Mouse (Mus musculus): Measurements from ENCODE around the gene Hist1h2ad. TPM values are rescaled to one million over a fixed set of nuclear protein-coding genes. Genes with fewer than 3 reads are reported as not detected.
"Not testable (repeated sequence)": the region's sequence is repeated elsewhere in the genome, so short reads cannot be mapped to it uniquely, and the experiment has no call there.

The Hist1h2ad gene
- polyA plus RNA-seq, 2 experiments, result 4.7 to 10.4 TPM

DNA sequence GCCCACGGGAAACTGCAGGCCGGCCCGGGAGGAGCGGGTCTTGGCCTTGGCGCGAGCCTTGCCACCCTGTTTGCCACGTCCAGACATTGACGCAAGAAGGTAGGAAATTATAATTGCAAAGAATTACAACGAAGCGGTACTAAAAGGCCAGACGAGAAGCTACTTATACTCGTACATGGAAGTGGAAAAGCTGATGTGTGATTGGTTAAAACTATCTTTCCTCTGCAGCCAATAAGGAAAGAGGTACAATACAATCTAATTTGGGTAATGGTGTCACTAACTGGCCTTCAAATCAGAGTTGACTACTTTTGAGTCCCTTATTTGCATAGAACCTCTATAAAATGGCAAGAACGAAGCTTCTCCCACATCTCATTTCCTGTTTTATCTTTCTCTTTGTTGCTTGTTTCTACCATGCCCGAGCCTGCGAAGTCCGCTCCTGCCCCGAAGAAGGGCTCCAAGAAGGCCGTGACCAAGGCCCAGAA lies 3.1 kb upstream of the Hist1h2ad start, which contains the start of the genes Hist1h2ae and Hist1h2bg:
TSS of gene Hist1h2ae (minus strand) at position 199 of the 482 bp plus-strand sequence.
TSS of gene Hist1h2bg (plus strand) at position 375 of the 482 bp plus-strand sequence.
- no peaks in the 10 kb centered on the region for H3K27me3 ChIP-seq (ENCODE audit: control insufficient read depth, insufficient read depth, low read length)
- no peak for TF ChIP-seq CTCF (IDR thresholded peaks at IDR 0.05; ENCODE audit: low read depth)
- TF ChIP-seq EP300 (IDR thresholded peaks at IDR 0.05; ENCODE audit: low read depth), result peak; percentile 50; the same call in 1 of the 2 replicates
- no peaks in the 10 kb centered on the region for H3K9me3 ChIP-seq (ENCODE audit: control insufficient read depth, low read length)
- WGBS (ENCODE audit: insufficient replicate concordance), result under 1% methylated on average over 18 of the region's 18 CpGs
- H3K27ac ChIP-seq, result peak within 1 kb of the TSS; percentile 98
- H3K9ac ChIP-seq (replicated peaks), result peak within 1 kb of the TSS; percentile 99
- peak within 1 kb of the TSS; percentile 79 for H3K4me2 ChIP-seq (ENCODE audit: low read depth)
- ATAC-seq (ENCODE audit: insufficient read depth), result peak; percentile 76
- H3K4me1 ChIP-seq (replicated peaks; ENCODE audit: control insufficient read depth in 2 of 2, insufficient read depth in 2 of 2, low read length in 1 of 2), result peaks cover 9 to 16% of the 10 kb centered on the region in 2 experiments
- no peaks in the 10 kb centered on the region for H3K36me3 ChIP-seq (replicated peaks; ENCODE audit: control insufficient read depth, insufficient read depth, low read depth)
- peak within 1 kb of the TSS; percentile 65 to 81 for H3K4me3 ChIP-seq (ENCODE audit: insufficient read depth in 1 of 2, low read depth in 2 of 2, low read length in 2 of 2)
- DNase-seq (ENCODE audit: low read depth in 3 of 3, low spot score in 3 of 3), result peak; percentile 94 to 97 (median 94)

DNA sequence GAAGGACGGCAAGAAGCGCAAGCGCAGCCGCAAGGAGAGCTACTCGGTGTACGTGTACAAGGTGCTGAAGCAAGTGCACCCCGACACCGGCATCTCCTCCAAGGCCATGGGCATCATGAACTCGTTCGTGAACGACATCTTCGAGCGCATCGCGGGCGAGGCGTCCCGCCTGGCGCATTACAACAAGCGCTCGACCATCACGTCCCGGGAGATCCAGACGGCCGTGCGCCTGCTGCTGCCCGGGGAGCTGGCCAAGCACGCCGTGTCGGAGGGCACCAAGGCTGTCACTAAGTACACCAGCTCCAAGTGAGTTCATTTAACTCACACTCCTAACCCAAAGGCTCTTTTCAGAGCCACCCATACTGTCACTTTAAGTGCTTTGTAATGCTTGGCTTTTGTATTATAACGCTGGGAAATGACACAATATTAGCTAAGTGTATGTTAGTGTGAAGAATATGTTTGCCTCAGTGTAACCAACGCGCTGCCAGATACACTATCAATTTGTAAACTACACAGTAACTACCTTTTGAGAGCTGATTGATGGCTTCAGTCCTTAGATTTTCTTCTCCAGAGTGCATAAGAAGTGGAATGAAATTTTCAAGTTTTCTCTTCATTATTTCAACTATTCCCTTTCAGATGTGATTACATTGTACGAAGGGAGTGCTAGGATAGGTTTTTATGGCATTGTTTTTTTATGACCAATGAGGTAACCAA lies 2.5 kb upstream of the Hist1h2ad start:
- DNase-seq (ENCODE audit: low read depth in 3 of 3, low spot score in 3 of 3) (peak in 1 of 3 experiments; percentile 62), ATAC-seq (ENCODE audit: insufficient read depth) (peak; percentile 2)

GRCm38 (mm10) chr13:23572218-23573033 lies 1.8 kb upstream of the Hist1h2ad start:
- no peaks in the 10 kb centered on the region for H3K27me3 ChIP-seq (ENCODE audit: control insufficient read depth, insufficient read depth, low read length)
- H3K4me3 ChIP-seq (ENCODE audit: insufficient read depth in 1 of 2, low read depth in 2 of 2, low read length in 2 of 2), result peak overlapping the region; percentile 65 to 81; a peak in 3 of 4 replicates
- peak overlapping the region; percentile 98 for H3K27ac ChIP-seq
- ATAC-seq (ENCODE audit: insufficient read depth), result no peak
- no peak for TF ChIP-seq EP300 (IDR thresholded peaks at IDR 0.05; ENCODE audit: low read depth)
- TF ChIP-seq CTCF (IDR thresholded peaks at IDR 0.05; ENCODE audit: low read depth), result no peak
- H3K9me3 ChIP-seq (ENCODE audit: control insufficient read depth, low read length), result no peaks in the 10 kb centered on the region
- peak overlapping the region; percentile 99 for H3K9ac ChIP-seq (replicated peaks)
- no peaks in the 10 kb centered on the region for H3K36me3 ChIP-seq (replicated peaks; ENCODE audit: control insufficient read depth, insufficient read depth, low read depth)
- WGBS (ENCODE audit: insufficient replicate concordance), result 25% methylated on average over 2 of the region's 2 CpGs
- H3K4me1 ChIP-seq (replicated peaks; ENCODE audit: control insufficient read depth in 2 of 2, insufficient read depth in 2 of 2, low read length in 1 of 2), result peaks cover 16 to 20% of the 10 kb centered on the region in 2 experiments
- H3K4me2 ChIP-seq (ENCODE audit: low read depth), result peak overlapping the region; percentile 79
- peak in 1 of 3 experiments; percentile 66 for DNase-seq (ENCODE audit: low read depth in 3 of 3, low spot score in 3 of 3)

More for the DNA sequence above, 2.5 kb upstream of the Hist1h2ad start:
- 0% methylated on average over 9 of the region's 34 CpGs for WGBS (ENCODE audit: insufficient replicate concordance)
- peak; percentile 56 for TF ChIP-seq EP300 (IDR thresholded peaks at IDR 0.05; ENCODE audit: low read depth)
- H3K36me3 ChIP-seq (replicated peaks; ENCODE audit: control insufficient read depth, insufficient read depth, low read depth); H3K27me3 ChIP-seq (ENCODE audit: control insufficient read depth, insufficient read depth, low read length); H3K9me3 ChIP-seq (ENCODE audit: control insufficient read depth, low read length): not testable (repeated sequence)
- Histone ChIP-seq H3K4me1 (replicated peaks; ENCODE audit: control insufficient read depth in 2 of 2, insufficient read depth in 2 of 2, low read length in 1 of 2) (peaks cover 10 to 16% of the 10 kb centered on the region in 2 experiments), H3K27ac (peak overlapping the region; percentile 98), H3K4me2 (ENCODE audit: low read depth) (peak overlapping the region; percentile 79), H3K4me3 (ENCODE audit: insufficient read depth in 1 of 2, low read depth in 2 of 2, low read length in 2 of 2) (peak overlapping the region; percentile 65 to 81), H3K9ac (replicated peaks) (peak overlapping the region; percentile 99)

- H3K36me3 ChIP-seq (replicated peaks; ENCODE audit: control insufficient read depth, insufficient read depth, low read depth); DNase-seq (ENCODE audit: low read depth in 3 of 3, low spot score in 3 of 3); H3K9me3 ChIP-seq (ENCODE audit: control insufficient read depth, low read length); ATAC-seq (ENCODE audit: insufficient read depth); H3K27me3 ChIP-seq (ENCODE audit: control insufficient read depth, insufficient read depth, low read length): not testable (repeated sequence)
- Histone ChIP-seq H3K4me1 (replicated peaks; ENCODE audit: control insufficient read depth in 2 of 2, insufficient read depth in 2 of 2, low read length in 1 of 2) (peaks cover 16 to 19% of the 10 kb centered on the region in 2 experiments), H3K4me2 (ENCODE audit: low read depth) (peak overlapping the region; percentile 79), H3K4me3 (ENCODE audit: insufficient read depth in 1 of 2, low read depth in 2 of 2, low read length in 2 of 2) (peak overlapping the region; percentile 65 to 81), H3K27ac (peak overlapping the region; percentile 98), H3K9ac (replicated peaks) (peak overlapping the region; percentile 99)
- 4% methylated on average over 18 of the region's 20 CpGs for WGBS (ENCODE audit: insufficient replicate concordance)
These were observed 915 bp upstream of the Hist1h2ad start for GRCm38 (mm10) chr13:23573034-23573897.

- Histone ChIP-seq H3K9ac (replicated peaks) (peak overlapping the region; percentile 85), H3K4me1 (replicated peaks; ENCODE audit: control insufficient read depth in 2 of 2, insufficient read depth in 2 of 2, low read length in 1 of 2) (peaks cover 15 to 17% of the 10 kb centered on the region in 2 experiments), H3K27ac (peak overlapping the region; percentile 98), H3K4me2 (ENCODE audit: low read depth) (peak overlapping the region; percentile 96), H3K4me3 (ENCODE audit: insufficient read depth in 1 of 2, low read depth in 2 of 2, low read length in 2 of 2) (peak overlapping the region; percentile 43 to 69)
- not testable (repeated sequence) for H3K9me3 ChIP-seq (ENCODE audit: control insufficient read depth, low read length); DNase-seq (ENCODE audit: low read depth in 3 of 3, low spot score in 3 of 3); H3K36me3 ChIP-seq (replicated peaks; ENCODE audit: control insufficient read depth, insufficient read depth, low read depth); ATAC-seq (ENCODE audit: insufficient read depth); H3K27me3 ChIP-seq (ENCODE audit: control insufficient read depth, insufficient read depth, low read length)
- WGBS (ENCODE audit: insufficient replicate concordance), result 0% methylated on average over 5 of the region's 39 CpGs
These were observed 477 bp downstream of the Hist1h2ad start for GRCm38 (mm10) chr13:23574546-23575170.
